Mouse (Mus musculus) cerebellum, adult 2 months (tissue): ENCODE data around the gene Kcnh1.

ENCODE experiments used
- CTCF ChIP-seq: fragments of 200-500 bp; IDR thresholded peaks from 2 replicates; pipeline ENCODE4 v1.5.1; 2011; ENCODE audit warnings: low read depth, mild to moderate bottlenecking, control low read depth, low read length, moderate library complexity, borderline replicate concordance; ENCODE audit not compliant: insufficient read depth
- POLR2A ChIP-seq: fragments of 200-500 bp; IDR thresholded peaks from 2 replicates; pipeline ENCODE4 v1.6.1; 2011; ENCODE audit warnings: low read length, control low read depth, borderline replicate concordance; ENCODE audit not compliant: insufficient read depth

GRCm38 (mm10) chr1:192536440-192536839 is 345.9 kb downstream of the Kcnh1 start:
- no peak for TF ChIP-seq POLR2A
- no peak for TF ChIP-seq CTCF
